Mouse (Mus musculus): ENCODE data around the gene Pdxk. TPM values are rescaled to one million over a fixed set of nuclear protein-coding genes. Genes with fewer than 3 reads are reported as not detected.
"Not testable (repeated sequence)": the region's sequence is repeated elsewhere in the genome, so short reads cannot be mapped to it uniquely, and the experiment has no call there.

The Pdxk gene
- polyA plus RNA-seq, 1 experiment from 2014 or later, result 10.0 TPM

- 92% methylated on average over 11 of the region's 11 CpGs for WGBS
- Histone ChIP-seq H3K4me3 (no peak overlapping the region), H3K36me3 (peaks cover 21% of the 10 kb centered on the region), H3K4me1 (replicated peaks) (peaks cover 23% of the 10 kb centered on the region), H3K9me3 (no peaks in the 10 kb centered on the region), H3K27ac (no peak overlapping the region), H3K27me3 (ENCODE audit: insufficient read depth, poor library complexity, severe bottlenecking) (no peaks in the 10 kb centered on the region)
- DNase-seq (ENCODE audit: low spot score), result no peak
Measured at GRCm38 (mm10) chr10:78428070-78428469, 36.7 kb downstream of the Pdxk start.

GRCm38 (mm10) chr10:78426117-78426735, 38.5 kb downstream of the Pdxk start:
- WGBS, result 55% methylated on average over 6 of the region's 6 CpGs
- H3K4me1 ChIP-seq (replicated peaks), result peaks cover 23% of the 10 kb centered on the region
- no peaks in the 10 kb centered on the region for H3K27me3 ChIP-seq (ENCODE audit: insufficient read depth, poor library complexity, severe bottlenecking)
- peaks cover 21% of the 10 kb centered on the region for H3K36me3 ChIP-seq
- no peak for DNase-seq (ENCODE audit: low spot score)
- H3K9me3 ChIP-seq, result no peaks in the 10 kb centered on the region
- H3K4me3 ChIP-seq, result peak overlapping the region; percentile 83
- peak overlapping the region; percentile 92 for H3K27ac ChIP-seq

GRCm38 (mm10) chr10:78425181-78426041, 39.4 kb downstream of the Pdxk start, which contains the start of gene Cstb:
Gene Cstb (plus strand): TSS chr10:78425669.
- peak within 1 kb of the TSS; percentile 83 for H3K4me3 ChIP-seq
- DNase-seq (ENCODE audit: low spot score), result peak; percentile 86
- H3K27me3 ChIP-seq (ENCODE audit: insufficient read depth, poor library complexity, severe bottlenecking), result no peaks in the 10 kb centered on the region
- 2% methylated on average over 40 of the region's 40 CpGs for WGBS
- peaks cover 21% of the 10 kb centered on the region for H3K36me3 ChIP-seq
- H3K4me1 ChIP-seq (replicated peaks), result peaks cover 23% of the 10 kb centered on the region
- no peaks in the 10 kb centered on the region for H3K9me3 ChIP-seq
- peak within 1 kb of the TSS; percentile 92 for H3K27ac ChIP-seq

- 86% methylated on average over 3 of the region's 3 CpGs for WGBS
Measured at GRCm38 (mm10) chr10:78422614-78423013, 42.2 kb downstream of the Pdxk start.

GRCm38 (mm10) chr10:78420929-78421328, 43.8 kb downstream of the Pdxk start:
- 90% methylated on average over 2 of the region's 2 CpGs for WGBS
- DNase-seq (ENCODE audit: low spot score), result no peak
- H3K4me1 ChIP-seq (replicated peaks), result peaks cover 12% of the 10 kb centered on the region
- no peaks in the 10 kb centered on the region for H3K36me3 ChIP-seq
- H3K9me3 ChIP-seq, result no peaks in the 10 kb centered on the region
- H3K27me3 ChIP-seq (ENCODE audit: insufficient read depth, poor library complexity, severe bottlenecking), result no peaks in the 10 kb centered on the region
- no peak overlapping the region for H3K4me3 ChIP-seq
- no peak overlapping the region for H3K27ac ChIP-seq

More at GRCm38 (mm10) chr10:78422614-78423013, 42.2 kb downstream of the Pdxk start:
- Histone ChIP-seq H3K27ac (no peak overlapping the region), H3K27me3 (ENCODE audit: insufficient read depth, poor library complexity, severe bottlenecking) (no peaks in the 10 kb centered on the region), H3K9me3 (no peaks in the 10 kb centered on the region), H3K4me3 (no peak overlapping the region), H3K36me3 (peaks cover 8% of the 10 kb centered on the region), H3K4me1 (replicated peaks) (peaks cover 23% of the 10 kb centered on the region)
- DNase-seq (ENCODE audit: low spot score), result no peak

- DNase-seq (ENCODE audit: low spot score), result no peak
- no peaks in the 10 kb centered on the region for H3K36me3 ChIP-seq
- WGBS, result 82% methylated on average over 2 of the region's 2 CpGs
Measured at GRCm38 (mm10) chr10:78418791-78419190, 46.0 kb downstream of the Pdxk start.

GRCm38 (mm10) chr10:78417888-78418287, 46.9 kb downstream of the Pdxk start:
- 64% methylated on average over 5 of the region's 5 CpGs for WGBS

More at GRCm38 (mm10) chr10:78418791-78419190, 46.0 kb downstream of the Pdxk start:
- H3K4me3 ChIP-seq, result no peak overlapping the region
- H3K4me1 ChIP-seq (replicated peaks), result no peaks in the 10 kb centered on the region
- H3K27ac ChIP-seq, result no peak overlapping the region
- H3K9me3 ChIP-seq, result no peaks in the 10 kb centered on the region
- no peaks in the 10 kb centered on the region for H3K27me3 ChIP-seq (ENCODE audit: insufficient read depth, poor library complexity, severe bottlenecking)

GRCm38 (mm10) chr10:78414936-78415335, 49.8 kb downstream of the Pdxk start:
- WGBS, result 90% methylated on average over 4 of the region's 4 CpGs
- not testable (repeated sequence) for DNase-seq (ENCODE audit: low spot score); H3K9me3 ChIP-seq; H3K27me3 ChIP-seq (ENCODE audit: insufficient read depth, poor library complexity, severe bottlenecking); H3K4me3 ChIP-seq; H3K27ac ChIP-seq
- peaks cover 13% of the 10 kb centered on the region for H3K36me3 ChIP-seq
- peaks cover 16% of the 10 kb centered on the region for H3K4me1 ChIP-seq (replicated peaks)

More at GRCm38 (mm10) chr10:78417888-78418287, 46.9 kb downstream of the Pdxk start:
- Histone ChIP-seq H3K27ac (no peak overlapping the region), H3K4me1 (replicated peaks) (peaks cover 5% of the 10 kb centered on the region), H3K36me3 (no peaks in the 10 kb centered on the region), H3K4me3 (no peak overlapping the region), H3K27me3 (ENCODE audit: insufficient read depth, poor library complexity, severe bottlenecking) (no peaks in the 10 kb centered on the region), H3K9me3 (no peaks in the 10 kb centered on the region)
- DNase-seq (ENCODE audit: low spot score), result no peak

GRCm38 (mm10) chr10:78413152-78413520, 51.6 kb downstream of the Pdxk start:
- WGBS, result 47% methylated on average over 7 of the region's 7 CpGs
- no peaks in the 10 kb centered on the region for H3K27me3 ChIP-seq (ENCODE audit: insufficient read depth, poor library complexity, severe bottlenecking)
- peaks cover 31% of the 10 kb centered on the region for H3K36me3 ChIP-seq
- peak overlapping the region; percentile 90 for H3K27ac ChIP-seq
- DNase-seq (ENCODE audit: low spot score), result no peak
- H3K4me3 ChIP-seq, result peak overlapping the region; percentile 91
- H3K9me3 ChIP-seq, result no peaks in the 10 kb centered on the region
- peaks cover 16% of the 10 kb centered on the region for H3K4me1 ChIP-seq (replicated peaks)

GRCm38 (mm10) chr10:78412319-78413151, 52.2 kb downstream of the Pdxk start, which contains the start of gene Rrp1:
Gene Rrp1 (minus strand): TSS chr10:78413043.
- peak; percentile 94 for DNase-seq (ENCODE audit: low spot score)
- Histone ChIP-seq H3K27ac (peak within 1 kb of the TSS; percentile 90), H3K4me3 (peak within 1 kb of the TSS; percentile 91), H3K27me3 (ENCODE audit: insufficient read depth, poor library complexity, severe bottlenecking) (no peaks in the 10 kb centered on the region), H3K36me3 (peaks cover 36% of the 10 kb centered on the region), H3K9me3 (no peaks in the 10 kb centered on the region), H3K4me1 (replicated peaks) (peaks cover 16% of the 10 kb centered on the region)
- WGBS, result under 1% methylated on average over 70 of the region's 70 CpGs

GRCm38 (mm10) chr10:78411851-78412250, 52.9 kb downstream of the Pdxk start:
- 21% methylated on average over 8 of the region's 8 CpGs for WGBS
- peaks cover 43% of the 10 kb centered on the region for H3K36me3 ChIP-seq
- H3K27me3 ChIP-seq (ENCODE audit: insufficient read depth, poor library complexity, severe bottlenecking), result no peaks in the 10 kb centered on the region
- no peaks in the 10 kb centered on the region for H3K9me3 ChIP-seq
- no peak for DNase-seq (ENCODE audit: low spot score)
- H3K4me3 ChIP-seq, result peak overlapping the region; percentile 91
- H3K4me1 ChIP-seq (replicated peaks), result peaks cover 16% of the 10 kb centered on the region
- H3K27ac ChIP-seq, result peak overlapping the region; percentile 90

- peaks cover 68% of the 10 kb centered on the region for H3K36me3 ChIP-seq
- H3K4me1 ChIP-seq (replicated peaks), result peaks cover 16% of the 10 kb centered on the region
Measured at GRCm38 (mm10) chr10:78409035-78409788, 55.6 kb downstream of the Pdxk start.

More at GRCm38 (mm10) chr10:78409035-78409788, 55.6 kb downstream of the Pdxk start:
- no peak for DNase-seq (ENCODE audit: low spot score)
- Histone ChIP-seq H3K27ac (no peak overlapping the region), H3K27me3 (ENCODE audit: insufficient read depth, poor library complexity, severe bottlenecking) (no peaks in the 10 kb centered on the region), H3K4me3 (no peak overlapping the region), H3K9me3 (no peaks in the 10 kb centered on the region)
- 90% methylated on average over 9 of the region's 9 CpGs for WGBS

Measured in hindbrain, embryonic 10.5 days (tissue).